Mouse (Mus musculus) liver, embryonic 14.5 days (tissue): ENCODE results near the gene Zyg11b.

Experiments used
- CTCF ChIP-seq: IDR thresholded peaks from 2 replicates; pipeline ENCODE4 v1.5.1; 2016; ENCODE audit warnings: antibody characterized with exemption, low read depth, control low read depth
- EP300 ChIP-seq: IDR thresholded peaks from 2 replicates; pipeline ENCODE4 v1.6.1; 2016; ENCODE audit warnings: antibody characterized with exemption, low read depth

DNA sequence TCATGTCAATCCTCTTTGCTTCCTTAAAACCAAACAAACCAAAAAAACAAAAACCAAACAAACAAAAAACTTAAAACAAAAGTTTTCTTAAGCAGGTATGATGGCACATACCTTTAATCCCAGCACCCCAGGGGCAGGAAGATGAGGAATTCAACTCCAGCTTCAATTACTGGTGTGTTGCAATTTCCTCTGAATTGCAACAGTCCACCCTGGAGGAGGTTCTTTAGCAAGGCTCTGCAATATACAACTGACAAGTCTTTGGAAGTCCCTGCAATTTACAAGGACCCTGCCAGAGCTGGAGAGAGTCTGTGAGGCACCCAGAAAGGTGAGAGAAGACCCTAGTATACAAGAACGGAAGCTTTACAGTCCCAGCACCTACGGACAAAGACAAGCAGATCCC, 87.9 kb downstream of the Zyg11b start:
- TF ChIP-seq CTCF (no peak), EP300 (no peak)
